Mouse (Mus musculus) myocyte (in vitro differentiated cells): ENCODE data around the gene Tmem100.

Experiments
- CEBPB ChIP-seq: IDR thresholded peaks from 2 replicates; pipeline ENCODE4 v1.6.1; 2011; ENCODE audit warnings: mild to moderate bottlenecking, moderate library complexity; ENCODE audit not compliant: poor library complexity, insufficient read depth, severe bottlenecking
- E2F4 ChIP-seq: IDR thresholded peaks from one replicate; pipeline ENCODE4 v1.6.1; 2011; ENCODE audit warnings: mild to moderate bottlenecking, control low read depth, moderate library complexity; ENCODE audit not compliant: insufficient read depth
- MAX ChIP-seq: IDR thresholded peaks from one replicate; pipeline ENCODE4 v1.6.1; 2011; ENCODE audit warnings: low read depth, mild to moderate bottlenecking, control low read depth
- MYOD1 ChIP-seq, 3 experiments: IDR thresholded peaks; one replicate each; pipeline ENCODE4 v1.6.1; 2011; ENCODE audit warnings: control low read depth in 2 of 3, low read depth in 2 of 3, mild to moderate bottlenecking in 2 of 3, moderate library complexity in 1 of 3; ENCODE audit not compliant: insufficient read length in 2 of 3, control insufficient read depth in 1 of 3
- MYOG ChIP-seq, 3 experiments: IDR thresholded peaks; one replicate each; pipeline ENCODE4 v1.6.1; 2011; ENCODE audit warnings: control low read depth in 2 of 3, low read depth in 2 of 3, mild to moderate bottlenecking in 2 of 3; ENCODE audit not compliant: insufficient read length in 2 of 3, control insufficient read depth in 1 of 3, insufficient read depth in 1 of 3
- POLR2A ChIP-seq: IDR thresholded peaks from one replicate; pipeline ENCODE4 v1.6.1; 2011; ENCODE audit warnings: low read depth, mild to moderate bottlenecking, control low read depth, moderate library complexity; ENCODE audit not compliant: insufficient read length
- POLR2AphosphoS2 ChIP-seq: IDR thresholded peaks from one replicate; pipeline ENCODE4 v1.6.1; 2011; ENCODE audit warnings: low read depth, control low read depth; ENCODE audit not compliant: insufficient read length
- REST ChIP-seq: IDR thresholded peaks from one replicate; pipeline ENCODE4 v1.6.1; 2011; ENCODE audit warnings: mild to moderate bottlenecking, control low read depth, moderate library complexity; ENCODE audit not compliant: insufficient read depth, insufficient read length
- SRF ChIP-seq: IDR thresholded peaks from one replicate; pipeline ENCODE4 v1.6.1; 2011; ENCODE audit warnings: low read depth; ENCODE audit not compliant: control insufficient read depth, insufficient read length
- TCF12 ChIP-seq: IDR thresholded peaks from one replicate; pipeline ENCODE4 v1.6.1; 2011; ENCODE audit warnings: mild to moderate bottlenecking, control low read depth; ENCODE audit not compliant: poor library complexity, insufficient read depth, severe bottlenecking
- TCF3 ChIP-seq: IDR thresholded peaks from one replicate; pipeline ENCODE4 v1.6.1; 2011; ENCODE audit warnings: low read depth, control low read depth; ENCODE audit not compliant: insufficient read length
- USF1 ChIP-seq: IDR thresholded peaks from one replicate; pipeline ENCODE4 v1.6.1; 2011; ENCODE audit warnings: low read depth, mild to moderate bottlenecking, control low read depth, moderate library complexity

GRCm38 (mm10) chr11:90059241-90059640 is 29.1 kb downstream of the Tmem100 start:
- TF ChIP-seq POLR2A, result no peak
- no peak for TF ChIP-seq MAX
- TF ChIP-seq POLR2AphosphoS2, result no peak
- no peak for TF ChIP-seq CEBPB
- no peak for TF ChIP-seq USF1
- no peak for TF ChIP-seq MYOG (IDR thresholded peaks at IDR 0.05; ENCODE audit: control insufficient read depth in 1 of 3, insufficient read depth in 1 of 3, insufficient read length in 2 of 3, low read depth in 2 of 3)
- no peak for TF ChIP-seq MYOD1 (IDR thresholded peaks at IDR 0.05; ENCODE audit: control insufficient read depth in 1 of 3, insufficient read length in 2 of 3, low read depth in 2 of 3)
- TF ChIP-seq SRF, result no peak
- no peak for TF ChIP-seq TCF12
- no peak for TF ChIP-seq REST
- no peak for TF ChIP-seq TCF3
- no peak for TF ChIP-seq E2F4
